Mouse (Mus musculus) hindbrain, embryonic 13.5 days (tissue): ENCODE data around the gene Snrpc. TPM values are rescaled to one million over a fixed set of nuclear protein-coding genes. Genes with fewer than 3 reads are reported as not detected.

ENCODE experiments used
- ATAC-seq: fragments of 200-750 bp; cut with Nextera tagmentation; 2 replicates; pipeline ENCODE4 v1.8.0; 2017; ENCODE audit warnings: moderate TSS enrichment; ENCODE audit not compliant: low FRiP score
- H3K27ac ChIP-seq: fragments of 300-500 bp; sonication (generic); 2 replicates; pipeline ENCODE4 v1.5.1; 2015; ENCODE audit warnings: inconsistent platforms, mild to moderate bottlenecking, moderate library complexity
- H3K27me3 ChIP-seq: fragments of 300-500 bp; sonication (generic); 2 replicates; pipeline ENCODE4 v1.6.1; 2015; ENCODE audit warnings: mild to moderate bottlenecking, inconsistent platforms
- H3K36me3 ChIP-seq: fragments of 300-500 bp; sonication (generic); 2 replicates; pipeline ENCODE4 v1.6.1; 2015; ENCODE audit warnings: mild to moderate bottlenecking, inconsistent platforms
- H3K4me1 ChIP-seq: fragments of 300-500 bp; sonication (generic); replicated peaks from 2 replicates; pipeline ENCODE4 v1.6.1; 2015; ENCODE audit warnings: inconsistent platforms
- H3K4me2 ChIP-seq: fragments of 300-500 bp; sonication (generic); 2 replicates; pipeline ENCODE4 v1.6.1; 2015; ENCODE audit warnings: inconsistent platforms, mild to moderate bottlenecking, moderate library complexity
- H3K4me3 ChIP-seq: fragments of 300-500 bp; sonication (generic); 2 replicates; pipeline ENCODE4 v1.5.1; 2015; ENCODE audit warnings: mild to moderate bottlenecking, inconsistent platforms
- H3K9ac ChIP-seq: fragments of 300-500 bp; sonication (generic); 2 replicates; pipeline ENCODE4 v1.6.1; 2015; ENCODE audit warnings: mild to moderate bottlenecking, inconsistent platforms
- H3K9me3 ChIP-seq: fragments of 300-500 bp; sonication (generic); 2 replicates; pipeline ENCODE4 v1.6.1; 2016; ENCODE audit warnings: inconsistent platforms
- WGBS: fragments of 180-500 bp; shearing (Covaris S2); methylation state at CpG from one replicate; pipeline ENCODE4 v1.1.7; 2015; 5-methylcytosine and 5-hydroxymethylcytosine counted together
- polyA plus RNA-seq: library from polyadenylated mRNA; unstranded; fragments of >200 nt; fragmentation: Nextera tagmentation; extraction: Ambion mirVana; gene quantifications from 2 replicates; pipeline ENCODE4 v1.2.1, GENCODE M21; 2015

Snrpc gene
- polyA plus RNA-seq, 1 experiment from 2014 or later, result 270 TPM

GRCm38 (mm10) chr17:27883994-27884393, 46.0 kb downstream of the Snrpc start:
- ATAC-seq, result no peak
- Histone ChIP-seq H3K27me3 (no peaks in the 10 kb centered on the region), H3K4me1 (no peaks in the 10 kb centered on the region), H3K36me3 (peaks cover 88% of the 10 kb centered on the region), H3K4me3 (no peak overlapping the region), H3K4me2 (no peak overlapping the region), H3K27ac (no peak overlapping the region), H3K9me3 (no peaks in the 10 kb centered on the region), H3K9ac (no peak overlapping the region)
- 94% methylated on average over 6 of the region's 6 CpGs for WGBS

DNA sequence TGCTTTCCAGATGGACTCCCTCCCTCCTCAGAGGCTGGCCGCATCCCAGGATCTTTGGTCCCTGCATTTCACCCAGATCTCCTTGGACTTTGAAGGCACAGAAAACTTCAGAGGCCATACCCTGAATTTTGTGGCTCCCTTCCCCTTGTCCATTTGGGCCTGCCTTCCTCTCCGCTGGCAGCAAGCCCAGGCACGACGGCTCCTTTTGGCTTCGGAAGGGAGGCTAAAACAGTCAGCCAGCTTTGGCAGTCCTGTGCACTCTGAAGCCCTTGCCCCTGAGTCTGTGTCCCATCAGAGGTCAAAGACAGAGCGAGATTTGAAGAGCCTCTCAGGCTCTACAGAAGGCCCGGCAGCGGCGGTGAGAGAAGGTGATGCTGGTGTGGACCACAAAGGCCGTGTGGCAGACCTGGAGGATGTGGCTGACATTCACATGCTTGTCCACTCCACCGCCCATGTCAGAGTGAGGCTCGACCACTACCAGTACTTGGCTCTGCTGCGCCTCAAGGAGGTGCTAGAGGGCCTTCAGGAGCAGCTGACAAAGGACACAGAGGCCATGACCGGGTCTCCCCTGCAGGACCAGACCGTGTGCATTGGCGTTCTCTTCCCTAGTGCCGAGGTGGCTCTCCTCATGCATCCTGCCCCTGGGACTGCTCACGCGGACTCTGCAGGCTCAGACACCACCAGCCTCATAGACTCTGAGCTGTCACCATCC, 48.7 kb downstream of the Snrpc start:
- 85% methylated on average over 19 of the region's 19 CpGs for WGBS

More for the DNA sequence above, 48.7 kb downstream of the Snrpc start:
- Histone ChIP-seq H3K27ac (no peak overlapping the region), H3K27me3 (no peaks in the 10 kb centered on the region), H3K4me1 (no peaks in the 10 kb centered on the region), H3K4me3 (no peak overlapping the region), H3K4me2 (no peak overlapping the region), H3K9me3 (no peaks in the 10 kb centered on the region), H3K36me3 (peaks cover 88% of the 10 kb centered on the region), H3K9ac (no peak overlapping the region)
- no peak for ATAC-seq

Other genes starting within 250 kb of the Snrpc start
- gene Nudt3, start 214.7 kb upstream of the Snrpc start, polyA plus RNA-seq, result 225 and 235 TPM in 2 replicates
- gene RPS10-NUDT3, start 202.9 kb upstream of the Snrpc start, polyA plus RNA-seq, result not detected in 2 replicates
- gene Rps10, start 201.5 kb upstream of the Snrpc start, polyA plus RNA-seq, result 565 and 583 TPM in 2 replicates
- gene Pacsin1, start 182.6 kb upstream of the Snrpc start, polyA plus RNA-seq, result 27.9 and 31.0 TPM in 2 replicates
- 0.60 TPM in 2 replicates for gene Spdef, start 109.2 kb upstream of the Snrpc start, polyA plus RNA-seq
- gene D17Wsu92e, start 17.5 kb upstream of the Snrpc start, polyA plus RNA-seq, result 10.0 and 10.1 TPM in 2 replicates
- gene Uhrf1bp1, start 18.3 kb downstream of the Snrpc start, polyA plus RNA-seq, result 5.6 and 6.7 TPM in 2 replicates
- gene Anks1, start 71.2 kb downstream of the Snrpc start, polyA plus RNA-seq, result 58.6 and 75.2 TPM in 2 replicates
- 68.4 and 76.1 TPM in 2 replicates for gene Taf11, start 71.7 kb downstream of the Snrpc start, polyA plus RNA-seq
- 1.4 and 1.7 TPM in 2 replicates for gene Tcp11, start 242.5 kb downstream of the Snrpc start, polyA plus RNA-seq